Mouse (Mus musculus) layer of hippocampus, adult 8-10 months (tissue): Measurements from ENCODE around the gene Plxnc1. TPM values are rescaled to one million over a fixed set of nuclear protein-coding genes. Genes with fewer than 3 reads are reported as not detected.
A peak's percentile ranks its signal among the peaks of the same experiment; 100 is the strongest.

Experiments used
- DNase-seq, 2 experiments: peaks; one replicate each; pipeline ENCODE4 v3.0.0; 2022; ENCODE audit warnings: low spot score in 2 of 2
- total RNA-seq, 4 experiments: library from RNA; stranded (reverse); gene quantifications; 2 replicates each; pipeline ENCODE4 v1.2.4; 2022

Plxnc1 gene
- total RNA-seq, 4 experiments from 2014 or later, result 30.9 to 40.3 (median 35.4) TPM

- no peak for DNase-seq
Measured at GRCm38 (mm10) chr10:94947915-94948675, 3.5 kb upstream of the Plxnc1 start.

- DNase-seq, result no peak
Measured at GRCm38 (mm10) chr10:94947386-94947785, 2.8 kb upstream of the Plxnc1 start.

GRCm38 (mm10) chr10:94945206-94945711 lies 624 bp upstream of the Plxnc1 start:
- no peak for DNase-seq

GRCm38 (mm10) chr10:94943846-94944690 lies 567 bp downstream of the Plxnc1 start:
- DNase-seq, result peak in 1 of 2 experiments; percentile 54

GRCm38 (mm10) chr10:94943401-94943845 lies 1.2 kb downstream of the Plxnc1 start:
- no peak for DNase-seq

GRCm38 (mm10) chr10:94942449-94943041 lies 2.1 kb downstream of the Plxnc1 start:
- no peak for DNase-seq

GRCm38 (mm10) chr10:94941551-94941950 lies 3.1 kb downstream of the Plxnc1 start:
- no peak for DNase-seq

GRCm38 (mm10) chr10:94940786-94941185 lies 3.8 kb downstream of the Plxnc1 start:
- DNase-seq, result no peak

GRCm38 (mm10) chr10:94940061-94940460 lies 4.6 kb downstream of the Plxnc1 start:
- DNase-seq, result no peak

GRCm38 (mm10) chr10:94938899-94939298 lies 5.7 kb downstream of the Plxnc1 start:
- DNase-seq, result no peak

GRCm38 (mm10) chr10:94938320-94938719 lies 6.3 kb downstream of the Plxnc1 start:
- DNase-seq, result no peak

- DNase-seq, result no peak
Measured at GRCm38 (mm10) chr10:94935270-94935669, 9.4 kb downstream of the Plxnc1 start.

- DNase-seq, result no peak
Measured at GRCm38 (mm10) chr10:94934151-94934614, 10.5 kb downstream of the Plxnc1 start.

GRCm38 (mm10) chr10:94931961-94932832 lies 12.4 kb downstream of the Plxnc1 start:
- no peak for DNase-seq

GRCm38 (mm10) chr10:94928164-94928563 lies 16.5 kb downstream of the Plxnc1 start:
- no peak for DNase-seq

GRCm38 (mm10) chr10:94926297-94926696 lies 18.3 kb downstream of the Plxnc1 start:
- no peak for DNase-seq

GRCm38 (mm10) chr10:94924878-94925277 lies 19.8 kb downstream of the Plxnc1 start:
- no peak for DNase-seq

- DNase-seq, result no peak
Measured at GRCm38 (mm10) chr10:94924450-94924849, 20.2 kb downstream of the Plxnc1 start.

GRCm38 (mm10) chr10:94923337-94923762 lies 21.3 kb downstream of the Plxnc1 start:
- no peak for DNase-seq

GRCm38 (mm10) chr10:94922848-94923247 lies 21.8 kb downstream of the Plxnc1 start:
- DNase-seq, result no peak

GRCm38 (mm10) chr10:94921751-94922150 lies 22.9 kb downstream of the Plxnc1 start:
- no peak for DNase-seq
